Mouse (Mus musculus): Measurements from ENCODE around the gene Hk3. TPM values are rescaled to one million over a fixed set of nuclear protein-coding genes. Genes with fewer than 3 reads are reported as not detected.

Gene Hk3
- polyA plus RNA-seq, 1 experiment from 2014 or later = 1.2 TPM

GRCm38 (mm10) chr13:54959059-54959701 is 62.0 kb downstream of the Hk3 start:
- Histone ChIP-seq H3K9me3 (ENCODE audit: low read depth, low read length) (no peaks in the 10 kb centered on the region), H3K27me3 (ENCODE audit: insufficient read depth, low read length) (peaks cover 12% of the 10 kb centered on the region; the same call in 1 of the 2 replicates), H3K4me1 (ENCODE audit: insufficient read depth) (no peaks in the 10 kb centered on the region), H3K4me2 (no peak overlapping the region), H3K4me3 (ENCODE audit: low read depth, low read length) (no peak overlapping the region), H3K27ac (ENCODE audit: low read depth) (no peak overlapping the region), H3K9ac (no peak overlapping the region), H3K36me3 (ENCODE audit: insufficient read depth) (no peaks in the 10 kb centered on the region)
- DNase-seq (no peak), ATAC-seq (ENCODE audit: insufficient read depth) (no peak)
- no peak for TF ChIP-seq CTCF (IDR thresholded peaks at IDR 0.05; ENCODE audit: low read depth)
- WGBS = 56% methylated on average over 15 of the region's 15 CpGs

- TF ChIP-seq CTCF (IDR thresholded peaks at IDR 0.05; ENCODE audit: low read depth) = no peak
- H3K9me3 ChIP-seq (ENCODE audit: low read depth, low read length) = no peaks in the 10 kb centered on the region
- no peak overlapping the region for H3K9ac ChIP-seq
- H3K36me3 ChIP-seq (ENCODE audit: insufficient read depth) = no peaks in the 10 kb centered on the region
- H3K27me3 ChIP-seq (ENCODE audit: insufficient read depth, low read length) = peaks cover 12% of the 10 kb centered on the region; the same call in 1 of the 2 replicates
- no peak overlapping the region for H3K4me2 ChIP-seq
- no peak overlapping the region for H3K4me3 ChIP-seq (ENCODE audit: low read depth, low read length)
- WGBS = 78% methylated on average over 7 of the region's 7 CpGs
- ATAC-seq (ENCODE audit: insufficient read depth) = no peak
- no peak overlapping the region for H3K27ac ChIP-seq (ENCODE audit: low read depth)
- DNase-seq = no peak
- no peaks in the 10 kb centered on the region for H3K4me1 ChIP-seq (ENCODE audit: insufficient read depth)
Measured at GRCm38 (mm10) chr13:54957281-54957680, 63.9 kb downstream of the Hk3 start.

Other genes with a start within 250 kb of the Hk3 start
- gene Eif4e1b, start 237.4 kb downstream of the Hk3 start, polyA plus RNA-seq (2014; fragmentation: Nextera tagmentation; extraction: Ambion mirVana) = not detected in 2 replicates
- 6.5 and 8.7 TPM in 2 replicates for gene Tspan17, start 232.0 kb downstream of the Hk3 start, polyA plus RNA-seq (2014; fragmentation: Nextera tagmentation; extraction: Ambion mirVana)
- gene Unc5a, start 72.0 kb downstream of the Hk3 start, polyA plus RNA-seq (2014; fragmentation: Nextera tagmentation; extraction: Ambion mirVana) = 6.5 and 7.5 TPM in 2 replicates
- 29.8 and 32.1 TPM in 2 replicates for gene Uimc1, start 78.9 kb upstream of the Hk3 start, polyA plus RNA-seq (2014; fragmentation: Nextera tagmentation; extraction: Ambion mirVana)
- gene Zfp346, start 83.9 kb upstream of the Hk3 start, polyA plus RNA-seq (2014; fragmentation: Nextera tagmentation; extraction: Ambion mirVana) = 22.3 and 25.0 TPM in 2 replicates
- not detected in 2 replicates for gene Gm17617, start 112.2 kb upstream of the Hk3 start, polyA plus RNA-seq (2014; fragmentation: Nextera tagmentation; extraction: Ambion mirVana)
- gene Fgfr4, start 131.3 kb upstream of the Hk3 start, polyA plus RNA-seq (2014; fragmentation: Nextera tagmentation; extraction: Ambion mirVana) = 14.6 and 17.3 TPM in 2 replicates
- 70.0 and 80.7 TPM in 2 replicates for gene Nsd1, start 188.4 kb upstream of the Hk3 start, polyA plus RNA-seq (2014; fragmentation: Nextera tagmentation; extraction: Ambion mirVana)